Mouse (Mus musculus) stomach, embryonic 15.5 days (tissue): ENCODE results near the gene Bicral. TPM values are rescaled to one million over a fixed set of nuclear protein-coding genes. Genes with fewer than 3 reads are reported as not detected.
A peak's percentile ranks its signal among the peaks of the same experiment; 100 is the strongest.
"Not testable (repeated sequence)": the region's sequence is repeated elsewhere in the genome, so short reads cannot be mapped to it uniquely, and the experiment has no call there.

ENCODE experiments used
- ATAC-seq: fragments of 200-750 bp; cut with Nextera tagmentation; 2 replicates; pipeline ENCODE4 v1.8.0; 2017; ENCODE audit warnings: low read depth, moderate number of reproducible peaks, moderate TSS enrichment; ENCODE audit not compliant: insufficient read depth, low FRiP score
- H3K27ac ChIP-seq: fragments of 300-500 bp; sonication (generic); 2 replicates; pipeline ENCODE4 v1.5.1; 2015; ENCODE audit warnings: mild to moderate bottlenecking, inconsistent platforms
- H3K27me3 ChIP-seq: fragments of 300-500 bp; sonication (generic); replicated peaks from 2 replicates; pipeline ENCODE4 v1.6.1; 2015; ENCODE audit warnings: inconsistent platforms
- H3K36me3 ChIP-seq: fragments of 300-500 bp; sonication (generic); 2 replicates; pipeline ENCODE4 v1.6.1; 2015; ENCODE audit warnings: inconsistent platforms
- H3K4me1 ChIP-seq: fragments of 300-500 bp; sonication (generic); 2 replicates; pipeline ENCODE4 v1.6.1; 2015; ENCODE audit warnings: inconsistent platforms
- H3K4me2 ChIP-seq: fragments of 300-500 bp; sonication (generic); 2 replicates; pipeline ENCODE4 v1.6.1; 2015; ENCODE audit warnings: mild to moderate bottlenecking, inconsistent platforms
- H3K4me3 ChIP-seq: fragments of 300-500 bp; sonication (generic); replicated peaks from 2 replicates; pipeline ENCODE4 v1.5.1; 2015; ENCODE audit warnings: inconsistent platforms
- H3K9ac ChIP-seq: fragments of 300-500 bp; sonication (generic); 2 replicates; pipeline ENCODE4 v1.6.1; 2015; ENCODE audit warnings: inconsistent platforms
- H3K9me3 ChIP-seq: fragments of 300-500 bp; sonication (generic); 2 replicates; pipeline ENCODE4 v1.6.1; 2016; ENCODE audit warnings: inconsistent platforms
- WGBS: fragments of 180-500 bp; shearing (Covaris S2); methylation state at CpG from one replicate; pipeline ENCODE4 v1.1.7; 2015; 5-methylcytosine and 5-hydroxymethylcytosine counted together
- polyA plus RNA-seq: library from polyadenylated mRNA; unstranded; fragments of >200 nt; fragmentation: Nextera tagmentation; extraction: Ambion mirVana; gene quantifications from 2 replicates; pipeline ENCODE4 v1.2.1, GENCODE M21; 2015

Bicral gene
- polyA plus RNA-seq, 1 experiment from 2014 or later = 4.6 TPM

DNA sequence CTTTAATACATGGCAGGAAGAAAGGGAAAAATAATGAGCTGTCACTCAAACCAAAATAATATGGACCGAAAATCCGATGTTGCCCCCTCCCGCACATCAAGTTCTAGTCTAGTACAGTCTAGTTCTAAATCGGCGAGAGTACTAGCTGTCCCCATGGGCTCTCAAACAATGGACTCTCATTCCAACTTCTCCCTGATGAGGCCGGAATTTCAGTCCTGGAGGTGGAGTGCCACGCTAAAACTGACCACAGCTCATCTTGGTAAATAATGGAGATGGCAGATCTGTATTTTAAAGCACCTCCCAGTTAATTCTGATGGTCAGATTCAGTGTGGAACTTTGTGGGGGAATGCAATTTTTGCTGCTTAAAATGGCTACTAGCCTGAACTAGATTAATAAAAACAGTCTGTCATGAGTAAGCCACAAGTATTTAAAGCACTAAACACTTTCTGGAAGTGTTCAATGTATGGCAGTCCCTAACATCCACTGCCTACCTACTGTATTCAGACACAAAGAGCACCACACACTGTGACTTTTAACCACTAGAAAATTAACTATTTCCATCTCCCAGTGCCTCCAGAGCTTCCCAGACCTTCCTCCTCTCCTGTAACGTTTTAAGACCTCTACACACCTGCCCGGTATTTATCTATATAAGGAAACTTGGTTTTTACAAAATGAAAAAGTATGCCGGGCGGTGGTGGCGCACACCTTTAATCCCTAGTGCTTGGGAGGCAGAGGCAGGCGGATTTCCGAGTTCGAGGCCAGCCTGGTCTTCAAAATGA lies 2.8 kb downstream of the Bicral start:
- 50% methylated on average over 15 of the region's 15 CpGs for WGBS
- peak overlapping the region; percentile 61 for H3K4me2 ChIP-seq
- H3K9me3 ChIP-seq = no peaks in the 10 kb centered on the region
- ATAC-seq = no peak
- H3K4me3 ChIP-seq = peak overlapping the region; percentile 84
- no peaks in the 10 kb centered on the region for H3K36me3 ChIP-seq
- peaks cover 22% of the 10 kb centered on the region for H3K4me1 ChIP-seq
- H3K27ac ChIP-seq = peak overlapping the region; percentile 100
- peak overlapping the region; percentile 19; the same call in 1 of the 2 replicates for H3K9ac ChIP-seq
- no peaks in the 10 kb centered on the region for H3K27me3 ChIP-seq

- WGBS = 57% methylated on average over 8 of the region's 8 CpGs
- peak overlapping the region; percentile 61 for H3K4me2 ChIP-seq
Observed at GRCm38 (mm10) chr17:46854640-46855110, 3.6 kb downstream of the Bicral start.

DNA sequence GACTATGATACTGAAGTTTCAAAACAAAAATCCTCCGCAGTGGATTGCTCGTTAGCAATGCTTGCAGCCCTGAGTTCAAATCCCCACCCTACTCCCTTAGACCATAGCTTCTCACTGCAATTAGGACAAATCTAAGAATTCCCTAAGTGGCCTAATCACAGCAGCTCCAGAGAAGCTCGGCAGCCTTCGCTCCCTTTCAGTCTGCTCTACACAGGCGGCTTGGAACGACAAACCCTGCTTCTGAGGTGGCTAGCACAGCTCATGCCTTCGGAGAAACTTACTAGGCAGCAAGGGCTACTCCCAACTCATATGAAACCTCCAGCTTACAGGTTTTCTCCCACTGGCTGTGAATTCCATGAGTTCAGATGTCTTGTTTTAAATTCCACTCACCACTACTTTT lies 4.2 kb downstream of the Bicral start:
- ATAC-seq = no peak
- Histone ChIP-seq H3K9me3 (no peaks in the 10 kb centered on the region), H3K27ac (peak overlapping the region; percentile 82; the same call in 1 of the 2 replicates), H3K27me3 (no peaks in the 10 kb centered on the region), H3K9ac (no peak overlapping the region), H3K4me1 (peaks cover 22% of the 10 kb centered on the region), H3K4me3 (no peak overlapping the region), H3K36me3 (no peaks in the 10 kb centered on the region), H3K4me2 (peak overlapping the region; percentile 61; the same call in 1 of the 2 replicates)
- WGBS = 86% methylated on average over 7 of the region's 7 CpGs

More at GRCm38 (mm10) chr17:46854640-46855110, 3.6 kb downstream of the Bicral start:
- ATAC-seq = no peak
- H3K4me1 ChIP-seq = peaks cover 22% of the 10 kb centered on the region
- H3K36me3 ChIP-seq = no peaks in the 10 kb centered on the region
- H3K9ac ChIP-seq = no peak overlapping the region
- H3K27ac ChIP-seq = peak overlapping the region; percentile 82
- H3K4me3 ChIP-seq = no peak overlapping the region; the same call in 1 of the 2 replicates
- no peaks in the 10 kb centered on the region for H3K27me3 ChIP-seq
- no peaks in the 10 kb centered on the region for H3K9me3 ChIP-seq

DNA sequence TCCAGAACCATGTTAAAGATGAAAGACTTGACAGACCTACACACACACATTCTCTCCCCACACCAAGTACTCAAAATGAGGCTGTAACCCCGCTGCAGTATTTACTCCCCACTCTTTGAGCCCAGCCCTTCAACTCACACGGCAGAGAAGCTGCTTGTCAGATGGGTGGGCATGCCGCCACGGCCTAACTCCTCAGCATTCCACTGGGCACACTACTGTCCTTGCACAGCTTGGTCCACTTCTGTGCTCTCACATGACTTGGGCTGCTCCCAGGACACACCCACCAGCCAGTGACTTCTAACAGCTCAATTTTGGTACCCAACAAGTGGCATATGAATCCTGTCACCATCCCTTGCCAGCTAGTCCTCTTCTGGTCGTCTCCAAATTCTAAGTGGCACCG lies 5.0 kb downstream of the Bicral start:
- H3K4me3 ChIP-seq = no peak overlapping the region
- peaks cover 22% of the 10 kb centered on the region for H3K4me1 ChIP-seq
- H3K27me3 ChIP-seq = no peaks in the 10 kb centered on the region
- 33% methylated on average over 6 of the region's 6 CpGs for WGBS
- no peak for ATAC-seq
- peak overlapping the region; percentile 57 for H3K27ac ChIP-seq
- peak overlapping the region; percentile 9; the same call in 1 of the 2 replicates for H3K4me2 ChIP-seq
- no peak overlapping the region for H3K9ac ChIP-seq
- H3K36me3 ChIP-seq = no peaks in the 10 kb centered on the region
- H3K9me3 ChIP-seq = no peaks in the 10 kb centered on the region

- Histone ChIP-seq H3K4me1 (peaks cover 22% of the 10 kb centered on the region), H3K27me3 (no peaks in the 10 kb centered on the region), H3K9me3 (no peaks in the 10 kb centered on the region), H3K36me3 (no peaks in the 10 kb centered on the region), H3K4me2 (no peak overlapping the region), H3K4me3 (no peak overlapping the region), H3K9ac (no peak overlapping the region), H3K27ac (peak overlapping the region; percentile 57)
- ATAC-seq = peak; percentile 41; the same call in 1 of the 2 replicates
- 17% methylated on average over 6 of the region's 6 CpGs for WGBS
Observed at GRCm38 (mm10) chr17:46852725-46853124, 5.6 kb downstream of the Bicral start.

GRCm38 (mm10) chr17:46847206-46847605 lies 11.1 kb downstream of the Bicral start:
- no peaks in the 10 kb centered on the region for H3K36me3 ChIP-seq

GRCm38 (mm10) chr17:46846573-46846972 lies 11.7 kb downstream of the Bicral start:
- not testable (repeated sequence) for H3K4me1 ChIP-seq, H3K9ac ChIP-seq
- WGBS = 93% methylated on average over 18 of the region's 18 CpGs

More at GRCm38 (mm10) chr17:46847206-46847605, 11.1 kb downstream of the Bicral start:
- Histone ChIP-seq H3K27me3 (no peaks in the 10 kb centered on the region), H3K4me3 (no peak overlapping the region), H3K9ac (no peak overlapping the region), H3K4me2 (no peak overlapping the region), H3K9me3 (no peaks in the 10 kb centered on the region), H3K4me1 (no peaks in the 10 kb centered on the region), H3K27ac (no peak overlapping the region)
- 91% methylated on average over 7 of the region's 7 CpGs for WGBS
- ATAC-seq = no peak

GRCm38 (mm10) chr17:46845262-46845661 lies 13.0 kb downstream of the Bicral start:
- no peaks in the 10 kb centered on the region for H3K36me3 ChIP-seq
- 76% methylated on average over 12 of the region's 12 CpGs for WGBS

More at GRCm38 (mm10) chr17:46846573-46846972, 11.7 kb downstream of the Bicral start:
- H3K36me3 ChIP-seq, H3K4me3 ChIP-seq, H3K4me2 ChIP-seq, ATAC-seq, H3K27ac ChIP-seq, H3K9me3 ChIP-seq, H3K27me3 ChIP-seq: not testable (repeated sequence)

GRCm38 (mm10) chr17:46844811-46845210 lies 13.5 kb downstream of the Bicral start:
- no peak for ATAC-seq
- no peak overlapping the region for H3K9ac ChIP-seq
- H3K27ac ChIP-seq = no peak overlapping the region
- no peaks in the 10 kb centered on the region for H3K36me3 ChIP-seq
- H3K27me3 ChIP-seq = no peaks in the 10 kb centered on the region
- H3K4me2 ChIP-seq = no peak overlapping the region
- H3K4me3 ChIP-seq = no peak overlapping the region
- no peaks in the 10 kb centered on the region for H3K4me1 ChIP-seq
- H3K9me3 ChIP-seq = no peaks in the 10 kb centered on the region
- WGBS = 75% methylated on average over 10 of the region's 10 CpGs

More at GRCm38 (mm10) chr17:46845262-46845661, 13.0 kb downstream of the Bicral start:
- no peaks in the 10 kb centered on the region for H3K4me1 ChIP-seq
- no peak overlapping the region for H3K9ac ChIP-seq
- no peak overlapping the region for H3K4me3 ChIP-seq
- no peaks in the 10 kb centered on the region for H3K27me3 ChIP-seq
- no peak overlapping the region for H3K27ac ChIP-seq
- no peak overlapping the region for H3K4me2 ChIP-seq
- no peak for ATAC-seq
- no peaks in the 10 kb centered on the region for H3K9me3 ChIP-seq

- Histone ChIP-seq H3K27me3 (no peaks in the 10 kb centered on the region), H3K9ac (no peak overlapping the region), H3K36me3 (no peaks in the 10 kb centered on the region), H3K27ac (no peak overlapping the region), H3K4me1 (no peaks in the 10 kb centered on the region), H3K4me2 (no peak overlapping the region), H3K9me3 (no peaks in the 10 kb centered on the region), H3K4me3 (no peak overlapping the region)
- 64% methylated on average over 7 of the region's 7 CpGs for WGBS
- no peak for ATAC-seq
Observed at GRCm38 (mm10) chr17:46843716-46844115, 14.6 kb downstream of the Bicral start.

DNA sequence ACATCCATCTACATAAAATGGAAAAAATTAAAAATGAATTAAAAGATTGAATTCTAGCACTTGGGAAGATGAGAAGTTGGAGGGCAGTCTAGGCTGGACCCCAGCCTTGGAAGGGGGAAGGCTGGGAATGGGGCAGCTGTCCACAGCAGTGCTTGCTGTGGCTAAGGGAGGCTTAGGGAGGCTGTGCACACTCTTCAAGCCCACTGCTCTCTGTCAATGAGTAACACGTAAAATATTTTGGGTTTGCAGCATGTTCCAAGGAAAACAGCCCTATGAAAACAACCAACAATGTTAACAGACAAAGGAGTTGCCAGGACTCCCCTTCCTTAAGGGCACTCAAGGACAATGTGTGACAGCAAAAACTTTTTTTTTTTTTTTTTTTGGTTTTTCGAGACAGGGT lies 15.3 kb downstream of the Bicral start:
- no peaks in the 10 kb centered on the region for H3K36me3 ChIP-seq
- no peaks in the 10 kb centered on the region for H3K4me1 ChIP-seq
- ATAC-seq = no peak
- H3K9me3 ChIP-seq = no peaks in the 10 kb centered on the region
- H3K27ac ChIP-seq = no peak overlapping the region
- H3K4me3 ChIP-seq = no peak overlapping the region
- no peak overlapping the region for H3K9ac ChIP-seq
- no peak overlapping the region for H3K4me2 ChIP-seq
- whole genome bisulfite sequencing = 75% methylated on average over 2 of the region's 2 CpGs
- H3K27me3 ChIP-seq = no peaks in the 10 kb centered on the region

GRCm38 (mm10) chr17:46840304-46841010 lies 17.8 kb downstream of the Bicral start:
- H3K9ac ChIP-seq = no peak overlapping the region
- WGBS = 85% methylated on average over 10 of the region's 10 CpGs
- H3K4me1 ChIP-seq = 0 out of 2 replicates have a peak, but pooled peaks cover 3% of the 10 kb centered on the region
- ATAC-seq = no peak
- H3K27me3 ChIP-seq = no peaks in the 10 kb centered on the region
- H3K4me3 ChIP-seq = no peak overlapping the region
- H3K36me3 ChIP-seq = no peaks in the 10 kb centered on the region
- no peak overlapping the region for H3K27ac ChIP-seq
- no peaks in the 10 kb centered on the region for H3K9me3 ChIP-seq
- H3K4me2 ChIP-seq = no peak overlapping the region
